Mouse (Mus musculus): Measurements from ENCODE around the gene Rcan2.
A peak's percentile ranks its signal among the peaks of the same experiment; 100 is the strongest.

Gene Rcan2

GRCm38 (mm10) chr17:44077146-44077842 lies 276.1 kb downstream of the Rcan2 start:
- no peak for DNase-seq (ENCODE audit: low spot score)

GRCm38 (mm10) chr17:44077843-44078160 lies 276.7 kb downstream of the Rcan2 start:
- no peak for DNase-seq (ENCODE audit: low spot score)

GRCm38 (mm10) chr17:44078631-44079350 lies 277.6 kb downstream of the Rcan2 start, which contains the start of gene Enpp5:
Gene Enpp5, plus strand, starts transcription at chr17:44078813.
- peak; percentile 41 for DNase-seq (ENCODE audit: low spot score)

DNA sequence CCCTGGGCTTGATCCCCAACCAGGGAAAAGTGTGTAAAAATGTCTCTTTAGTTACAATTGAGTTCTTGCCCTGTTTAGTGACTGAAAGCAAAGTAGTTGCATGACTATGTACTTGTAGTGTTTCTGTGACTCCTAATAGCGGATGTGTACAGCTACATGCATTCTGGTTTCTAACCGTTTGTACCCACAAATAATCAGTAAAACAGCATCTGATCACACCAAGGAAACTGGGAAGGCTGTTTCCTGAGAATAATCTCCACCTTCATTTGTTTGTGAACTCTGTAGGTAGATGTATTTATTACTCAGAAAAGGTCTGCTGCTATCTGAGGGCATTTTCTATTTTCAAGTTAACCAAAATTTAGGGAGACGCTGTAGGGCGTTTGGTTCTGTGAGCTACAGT lies 282.0 kb downstream of the Rcan2 start:
- DNase-seq (ENCODE audit: low spot score): no peak

DNA sequence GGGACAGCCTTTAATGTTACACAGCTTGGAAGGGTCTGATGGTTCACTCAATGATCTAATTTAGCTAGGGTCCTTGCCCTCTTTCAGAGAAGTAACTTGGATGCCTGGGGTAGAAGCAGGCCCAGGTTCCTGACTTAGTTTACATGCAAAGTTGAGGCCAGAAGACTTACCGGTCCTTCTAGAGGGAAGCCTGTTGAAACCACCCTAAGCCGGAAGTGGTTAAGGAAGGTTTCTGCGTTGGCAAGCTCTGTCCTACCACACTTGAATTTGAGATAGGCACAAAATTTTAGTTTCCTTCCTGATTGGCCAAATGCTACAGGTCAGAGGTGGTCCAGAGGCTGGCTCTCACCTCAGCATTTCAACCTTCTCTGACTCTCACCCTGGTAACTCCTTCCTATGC lies 287.1 kb downstream of the Rcan2 start:
- DNase-seq (ENCODE audit: low spot score): no peak
